Mouse (Mus musculus): ENCODE data around the gene G430095P16Rik.
A peak's percentile ranks its signal among the peaks of the same experiment; 100 is the strongest.

Gene G430095P16Rik

DNA sequence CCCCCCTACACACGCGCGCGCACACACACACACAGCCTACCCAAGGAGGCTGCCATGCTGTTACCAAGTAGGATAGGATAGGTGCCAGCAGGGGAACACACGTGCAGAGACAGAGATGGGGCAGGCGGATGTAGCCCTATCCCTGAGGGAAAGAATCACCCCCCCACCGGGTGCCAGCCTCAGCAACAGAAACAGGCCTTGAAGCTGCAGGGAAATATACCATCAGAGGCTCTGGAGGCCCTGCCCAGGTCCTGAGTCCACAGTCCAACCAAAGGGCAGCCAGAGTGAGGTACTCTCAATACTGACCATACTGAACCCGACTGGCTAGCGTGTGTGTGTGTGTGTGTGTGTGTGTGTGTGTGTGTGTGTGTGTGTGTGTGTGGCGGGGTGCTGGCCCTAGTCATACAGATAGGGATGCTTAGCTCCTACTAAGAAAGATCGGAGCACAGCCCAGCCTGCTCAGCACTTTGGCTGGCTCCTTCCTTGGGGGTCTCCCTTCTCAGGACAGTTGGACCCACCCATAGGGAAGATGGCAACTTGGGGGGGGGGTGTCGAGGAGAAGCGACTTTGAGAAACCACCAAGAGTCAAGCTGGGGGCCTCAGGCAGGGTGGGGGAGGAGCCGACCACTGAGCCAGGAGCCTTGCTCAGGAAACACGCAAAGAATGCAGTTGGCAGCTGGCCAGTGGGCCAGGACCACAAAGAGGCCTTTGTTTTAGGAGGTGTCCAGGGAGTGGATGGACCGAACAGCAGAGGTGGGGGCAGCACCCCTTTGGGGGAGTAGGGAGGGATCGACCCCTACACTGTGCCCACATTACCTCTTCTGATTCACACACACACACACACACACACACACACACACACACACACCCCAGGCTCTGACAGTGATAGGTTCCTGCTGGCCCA lies 21.0 kb downstream of the G430095P16Rik start:
- peak; percentile 60 for DNase-seq

DNA sequence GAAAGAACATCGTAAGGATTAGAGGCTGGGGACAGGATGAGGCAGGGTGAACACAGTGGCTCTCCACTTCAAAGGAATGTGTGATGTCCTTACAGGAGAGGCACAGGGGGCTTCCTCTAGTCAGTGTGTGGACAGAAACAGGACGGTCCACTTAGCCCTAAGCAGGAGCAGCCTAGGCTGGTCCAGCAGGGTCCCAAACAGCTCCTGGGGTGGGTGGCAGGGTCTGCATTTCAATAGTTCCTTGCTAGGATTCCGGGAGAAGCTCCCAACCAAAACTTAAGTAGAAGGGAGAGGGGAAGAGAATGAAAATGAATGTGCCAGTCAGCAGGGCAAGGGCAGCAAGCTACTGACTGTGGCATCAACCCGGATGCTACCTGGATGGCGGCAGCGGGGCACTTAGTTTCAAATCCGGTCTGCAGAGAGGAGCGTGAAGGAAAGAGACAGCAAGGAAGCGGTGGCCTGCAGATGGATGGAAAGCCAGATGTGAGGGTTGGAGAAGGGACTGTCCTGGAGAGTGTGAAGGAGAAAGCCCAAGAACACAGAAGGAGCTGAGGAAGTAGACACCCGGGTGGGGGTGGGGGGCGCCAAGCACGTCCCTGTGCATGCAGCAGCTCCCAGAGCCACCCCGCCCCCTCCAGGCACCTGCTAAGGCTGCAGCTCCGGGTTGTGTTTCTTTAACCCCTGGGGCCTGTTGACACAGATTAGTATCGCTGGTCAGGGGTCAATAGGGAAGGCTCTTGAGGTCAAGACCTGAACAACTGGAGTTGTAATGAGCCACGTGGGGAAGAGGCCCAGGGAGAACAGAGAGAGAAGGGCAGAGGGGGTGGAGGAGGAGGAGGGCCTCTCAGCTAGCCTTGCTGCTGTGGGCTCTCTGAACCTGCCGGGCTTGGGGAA lies 22.5 kb downstream of the G430095P16Rik start:
- DNase-seq: no peak

DNA sequence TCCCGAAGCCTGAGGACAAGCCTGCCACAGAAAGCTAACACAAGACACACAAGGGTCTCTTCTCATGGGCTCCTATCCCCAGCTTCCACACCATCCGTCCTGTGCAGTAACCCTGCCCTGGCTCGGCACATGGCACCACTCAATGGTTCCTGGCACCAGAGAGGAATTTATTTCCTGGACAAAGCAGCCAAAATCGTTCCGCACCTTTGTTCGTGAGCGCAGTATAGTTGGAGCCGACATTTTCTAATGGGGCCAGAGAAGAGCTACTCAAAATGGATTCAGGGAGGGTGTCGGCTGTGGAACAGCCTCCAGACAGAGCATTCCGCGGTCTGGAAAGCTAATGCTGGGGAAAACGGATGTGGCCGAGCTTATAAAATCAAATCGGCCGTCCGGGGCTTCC lies 26.7 kb downstream of the G430095P16Rik start:
- no peak for DNase-seq

DNA sequence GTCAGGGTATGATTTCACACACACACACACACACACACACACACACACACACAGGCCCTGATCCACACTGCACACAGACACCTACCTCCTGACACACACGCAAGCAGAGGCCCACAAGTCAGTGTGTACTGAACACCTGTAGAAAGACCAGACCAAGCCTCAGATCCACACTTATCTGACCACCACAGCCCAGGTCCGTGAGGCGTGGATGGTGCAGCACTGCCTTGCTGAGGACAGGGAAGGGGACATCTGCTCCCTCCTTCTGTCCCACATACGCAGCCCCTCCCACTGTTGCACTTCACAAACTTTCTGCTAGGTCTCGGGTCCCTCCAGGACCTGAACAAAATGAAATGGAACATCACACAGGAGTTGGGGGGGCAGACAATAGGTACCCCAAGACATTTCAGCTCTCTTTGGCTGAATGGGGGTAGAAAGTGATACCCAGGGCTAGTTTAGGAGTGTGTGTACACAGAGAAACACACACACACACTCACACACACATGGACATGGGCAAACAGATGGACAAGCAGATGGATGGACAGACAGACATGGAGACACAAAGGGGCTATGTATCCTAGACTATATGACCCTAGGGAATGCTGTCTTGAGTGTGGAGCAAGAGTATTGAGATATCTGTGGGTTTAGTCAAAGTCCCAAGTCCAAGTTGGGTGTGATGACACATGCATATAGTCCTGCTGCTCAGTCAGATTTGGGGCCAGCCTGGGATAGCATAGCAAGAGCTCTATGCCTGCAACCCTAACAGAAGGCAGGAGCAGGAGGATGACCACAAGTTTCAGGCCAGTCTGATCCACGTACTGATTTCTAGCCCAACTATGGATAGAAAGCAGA lies 30.2 kb downstream of the G430095P16Rik start:
- no peak for DNase-seq

GRCm38 (mm10) chr8:84757501-84757900 lies 34.7 kb downstream of the G430095P16Rik start:
- DNase-seq: no peak

GRCm38 (mm10) chr8:84758308-84758707 lies 35.5 kb downstream of the G430095P16Rik start:
- DNase-seq: no peak

DNA sequence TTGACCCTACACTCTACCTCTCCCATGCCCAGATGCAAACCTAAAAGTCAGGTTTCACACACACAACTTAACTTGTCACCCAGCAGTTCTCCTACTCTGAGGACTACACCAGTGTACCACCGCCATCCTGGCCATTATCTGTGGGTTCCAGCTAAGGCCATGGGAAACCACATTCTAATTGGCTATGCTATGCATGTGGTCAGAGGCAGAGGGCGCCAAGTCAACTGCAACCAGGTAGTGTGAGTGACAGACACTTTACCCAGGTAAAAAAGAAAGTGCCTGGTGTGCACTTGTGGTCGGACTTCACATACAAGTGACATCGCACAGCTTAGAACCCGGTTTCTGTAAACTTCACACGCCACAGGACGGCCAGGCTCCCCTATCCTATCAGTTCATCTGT lies 36.3 kb downstream of the G430095P16Rik start:
- DNase-seq: peak; percentile 56

- no peak for DNase-seq
These were observed 36.9 kb downstream of the G430095P16Rik start for GRCm38 (mm10) chr8:84759718-84760117.

DNA sequence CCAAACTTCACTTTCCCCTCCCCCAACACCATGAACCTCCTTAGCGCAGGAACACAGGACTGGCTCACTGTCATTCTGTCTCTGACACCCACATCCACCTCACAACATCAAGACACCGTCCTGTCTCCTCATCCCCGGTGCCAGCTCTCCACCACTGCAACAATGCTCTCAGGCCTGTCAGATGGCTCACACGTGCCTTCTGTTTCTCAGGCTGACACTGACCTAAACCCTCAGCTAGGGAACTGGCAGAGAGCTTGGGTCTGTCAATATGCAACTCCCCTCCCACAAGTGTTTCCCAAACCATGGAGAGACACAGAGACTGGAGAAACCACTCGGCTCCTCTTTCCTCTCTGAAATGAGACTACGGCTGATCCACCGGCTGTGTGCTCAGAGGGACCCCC lies 37.6 kb downstream of the G430095P16Rik start:
- DNase-seq: no peak

DNA sequence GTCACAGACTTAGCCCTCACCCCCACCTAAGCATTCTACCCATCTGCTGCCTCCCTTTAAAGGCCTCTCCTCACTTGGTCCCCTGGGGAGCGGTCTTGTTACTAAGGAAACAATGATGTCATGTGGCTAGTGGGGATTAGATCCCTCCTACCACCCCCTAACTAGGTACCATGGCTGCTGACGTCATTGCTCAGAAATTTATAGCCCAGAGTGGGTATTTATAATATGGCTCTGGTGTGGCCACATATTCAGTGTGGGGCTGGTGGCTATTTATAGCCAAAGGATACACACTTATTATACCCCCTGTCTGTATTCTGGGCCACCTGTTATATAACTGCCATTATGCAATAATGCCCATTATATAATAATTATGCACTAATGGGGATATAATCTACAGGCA lies 38.1 kb downstream of the G430095P16Rik start:
- DNase-seq: no peak

- DNase-seq: no peak
These were observed 41.3 kb downstream of the G430095P16Rik start for GRCm38 (mm10) chr8:84764100-84764499.

DNA sequence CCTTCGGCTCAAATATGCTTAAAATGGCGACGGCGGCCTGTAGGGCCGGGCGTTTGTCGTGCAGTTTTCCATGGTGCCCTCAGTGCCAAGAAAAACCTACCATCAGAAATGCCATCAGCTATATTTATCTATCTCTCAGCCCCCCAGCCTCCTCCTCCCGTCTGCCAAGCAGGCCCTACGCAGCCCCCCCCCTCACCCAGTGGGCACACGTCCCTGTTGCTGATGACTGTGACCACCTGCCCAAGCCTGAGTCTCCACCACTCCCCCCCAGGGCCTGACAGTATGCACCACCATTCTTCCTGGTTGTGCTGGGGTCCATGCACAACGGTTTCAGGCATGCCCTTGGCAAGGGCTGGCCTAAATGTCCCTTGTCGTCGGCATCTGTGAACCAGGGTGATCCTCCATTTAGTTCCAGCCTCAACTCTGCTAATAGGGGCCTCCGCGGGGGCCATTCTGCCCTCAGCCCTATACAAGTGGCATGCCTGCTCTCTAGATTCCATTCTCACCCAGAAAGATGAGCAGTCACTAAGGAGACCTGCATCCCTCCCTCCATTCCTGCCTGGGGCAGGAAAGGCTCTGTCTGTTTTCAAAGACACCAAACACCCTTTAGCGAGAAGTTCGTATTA lies 42.2 kb downstream of the G430095P16Rik start:
- no peak for DNase-seq

DNA sequence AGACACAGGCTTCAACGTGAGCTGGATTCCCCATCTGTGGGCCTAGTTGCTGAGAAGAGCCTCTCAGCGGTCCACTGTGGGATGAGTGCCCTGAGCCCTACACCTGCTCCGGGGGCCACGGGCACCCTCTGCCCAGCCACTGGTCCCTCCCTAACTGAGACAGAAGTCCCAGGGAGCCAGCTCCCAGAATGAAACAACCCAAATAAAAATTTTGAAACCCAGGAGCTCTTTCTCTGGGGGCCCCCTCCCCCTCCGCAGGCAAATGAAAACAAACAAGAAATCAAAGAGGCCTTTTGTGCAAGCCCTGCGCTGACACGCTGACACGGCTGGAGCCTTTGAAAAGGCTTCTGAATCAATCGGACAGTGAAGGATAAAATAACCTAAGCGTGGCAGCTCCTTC lies 42.8 kb downstream of the G430095P16Rik start:
- no peak for DNase-seq

- no peak for DNase-seq
These were observed 43.6 kb downstream of the G430095P16Rik start for GRCm38 (mm10) chr8:84766422-84766821.

DNA sequence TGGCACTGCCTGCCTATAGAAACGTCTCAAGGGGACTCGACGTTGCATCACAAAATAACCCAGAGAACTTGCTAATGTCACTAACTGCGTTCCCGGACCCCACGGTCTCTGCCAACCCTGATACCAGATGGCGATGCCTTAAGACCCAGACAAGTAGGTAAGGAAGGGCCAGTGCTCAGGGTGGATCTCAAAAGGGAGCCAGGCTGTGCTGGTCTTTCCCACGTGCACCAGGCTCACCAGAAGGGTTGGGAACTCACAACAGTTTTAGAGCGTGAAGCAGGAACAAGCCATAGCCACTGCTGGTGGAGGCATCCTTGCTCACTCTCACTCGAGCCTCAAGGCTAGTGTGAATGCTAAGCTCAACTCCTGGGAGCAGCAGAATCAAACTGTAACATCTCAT lies 44.4 kb downstream of the G430095P16Rik start:
- no peak for DNase-seq

DNA sequence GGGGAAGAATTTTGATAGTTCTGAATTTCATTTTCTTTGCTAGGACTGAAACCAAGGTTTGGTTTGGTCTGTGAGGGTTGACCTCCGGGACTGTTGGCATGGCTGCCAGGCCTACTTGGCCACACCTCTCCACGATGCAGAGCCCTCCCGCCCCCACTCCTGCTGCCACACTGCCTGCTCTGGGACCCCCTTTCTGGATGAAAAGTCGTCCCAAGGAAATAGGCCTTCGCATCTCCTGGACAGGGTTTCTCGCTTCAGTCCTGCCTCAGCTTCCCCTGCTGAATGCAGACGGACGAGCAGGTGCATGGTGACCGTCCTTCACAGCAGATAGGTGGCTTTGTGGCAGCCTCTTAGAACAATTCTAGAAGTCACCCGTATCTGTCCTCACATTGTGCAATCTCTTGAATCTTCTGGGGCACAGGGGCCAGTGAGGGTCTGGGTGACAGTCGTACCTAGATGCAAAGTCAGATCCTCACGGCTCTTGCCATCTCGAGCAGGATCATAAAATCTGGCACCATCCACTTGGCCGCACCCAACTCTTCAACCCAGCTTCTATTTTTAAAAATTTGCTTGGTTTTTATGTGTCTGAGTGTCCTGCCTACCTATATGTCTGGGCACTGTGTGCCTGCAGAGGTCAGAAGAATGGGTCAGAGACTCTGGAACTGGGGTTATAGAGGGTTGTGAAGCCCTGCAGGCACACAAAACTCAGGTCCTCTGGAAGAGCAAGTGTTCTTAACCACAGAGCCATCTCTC lies 45.7 kb downstream of the G430095P16Rik start:
- no peak for DNase-seq

DNA sequence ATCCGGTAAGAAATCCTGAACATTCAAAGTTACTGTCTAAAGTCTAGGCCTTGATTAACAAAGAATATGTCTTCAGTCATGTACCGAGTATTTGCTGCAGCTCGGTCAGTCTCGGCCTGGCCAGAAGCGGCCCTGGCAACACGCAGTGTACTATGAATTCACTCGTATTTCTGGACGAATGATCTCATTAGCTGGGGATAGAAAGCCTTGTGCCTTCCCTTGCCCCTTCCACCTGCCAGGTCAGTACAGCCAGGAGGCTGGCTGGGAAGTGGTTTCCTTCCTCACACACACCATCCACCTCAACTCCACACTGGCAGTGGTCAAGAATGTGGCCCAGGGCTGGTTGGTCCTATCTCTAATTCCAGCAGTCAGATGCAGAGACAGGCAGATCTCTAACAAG lies 46.5 kb downstream of the G430095P16Rik start:
- no peak for DNase-seq

GRCm38 (mm10) chr8:84770100-84770953 lies 47.5 kb downstream of the G430095P16Rik start:
- no peak for DNase-seq

GRCm38 (mm10) chr8:84771000-84771687 lies 48.3 kb downstream of the G430095P16Rik start:
- DNase-seq: no peak

DNA sequence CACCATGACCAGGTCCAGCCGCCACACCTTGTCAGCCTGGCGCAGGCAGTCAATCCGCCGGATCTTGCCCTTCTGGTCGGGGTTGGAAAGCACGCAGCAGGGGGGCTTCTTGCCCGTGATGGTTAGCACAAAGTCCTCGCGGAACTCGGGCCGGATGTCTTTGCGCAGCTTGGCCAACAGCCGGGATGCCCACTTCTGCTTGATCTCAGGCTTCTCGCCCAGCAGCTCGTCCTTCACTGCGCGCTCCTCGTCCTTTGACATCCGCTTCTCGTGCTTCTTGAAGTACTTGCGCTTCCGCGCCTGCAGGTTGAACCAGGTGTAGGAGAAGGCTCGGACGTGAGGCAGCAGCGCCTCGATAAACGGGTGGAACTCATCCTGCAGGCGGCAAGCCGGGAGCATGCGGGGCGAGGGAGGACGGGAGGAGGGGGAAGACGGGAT lies 49.2 kb downstream of the G430095P16Rik start:
- DNase-seq: no peak
